Mouse (Mus musculus) myocyte (in vitro differentiated cells): ENCODE results near the gene Sugp2. TPM values are rescaled to one million over a fixed set of nuclear protein-coding genes. Genes with fewer than 3 reads are reported as not detected.

Experiments used
- H3K27me3 ChIP-seq: one replicate; pipeline ENCODE4 v1.6.1; 2011; ENCODE audit not compliant: control insufficient read depth, insufficient read depth, insufficient read length
- H3K36me3 ChIP-seq: one replicate; pipeline ENCODE4 v1.6.1; 2011; ENCODE audit not compliant: control insufficient read depth, insufficient read depth
- H3K4me2 ChIP-seq: one replicate; pipeline ENCODE4 v1.6.1; 2011; ENCODE audit warnings: low read depth, control low read depth
- H3K4me3 ChIP-seq: one replicate; pipeline ENCODE4 v1.5.1; 2011; ENCODE audit warnings: mild to moderate bottlenecking, control low read depth, moderate library complexity
- H3K79me2 ChIP-seq: one replicate; pipeline ENCODE4 v1.6.1; 2011; ENCODE audit not compliant: control insufficient read depth, insufficient read depth
- H3ac ChIP-seq: one replicate; pipeline ENCODE4 v1.6.1; 2011; ENCODE audit not compliant: control insufficient read depth, insufficient read length
- CEBPB ChIP-seq: IDR thresholded peaks from 2 replicates; pipeline ENCODE4 v1.6.1; 2011; ENCODE audit warnings: mild to moderate bottlenecking, moderate library complexity; ENCODE audit not compliant: poor library complexity, insufficient read depth, severe bottlenecking
- E2F4 ChIP-seq: IDR thresholded peaks from one replicate; pipeline ENCODE4 v1.6.1; 2011; ENCODE audit warnings: mild to moderate bottlenecking, control low read depth, moderate library complexity; ENCODE audit not compliant: insufficient read depth
- MAX ChIP-seq: IDR thresholded peaks from one replicate; pipeline ENCODE4 v1.6.1; 2011; ENCODE audit warnings: low read depth, mild to moderate bottlenecking, control low read depth
- MYOD1 ChIP-seq, 3 experiments: IDR thresholded peaks; one replicate each; pipeline ENCODE4 v1.6.1; 2011; ENCODE audit warnings: control low read depth in 2 of 3, low read depth in 2 of 3, mild to moderate bottlenecking in 2 of 3, moderate library complexity in 1 of 3; ENCODE audit not compliant: insufficient read length in 2 of 3, control insufficient read depth in 1 of 3
- MYOG ChIP-seq, 3 experiments: IDR thresholded peaks; one replicate each; pipeline ENCODE4 v1.6.1; 2011; ENCODE audit warnings: control low read depth in 2 of 3, low read depth in 2 of 3, mild to moderate bottlenecking in 2 of 3; ENCODE audit not compliant: insufficient read length in 2 of 3, control insufficient read depth in 1 of 3, insufficient read depth in 1 of 3
- POLR2A ChIP-seq: IDR thresholded peaks from one replicate; pipeline ENCODE4 v1.6.1; 2011; ENCODE audit warnings: low read depth, mild to moderate bottlenecking, control low read depth, moderate library complexity; ENCODE audit not compliant: insufficient read length
- POLR2AphosphoS2 ChIP-seq: IDR thresholded peaks from one replicate; pipeline ENCODE4 v1.6.1; 2011; ENCODE audit warnings: low read depth, control low read depth; ENCODE audit not compliant: insufficient read length
- REST ChIP-seq: IDR thresholded peaks from one replicate; pipeline ENCODE4 v1.6.1; 2011; ENCODE audit warnings: mild to moderate bottlenecking, control low read depth, moderate library complexity; ENCODE audit not compliant: insufficient read depth, insufficient read length
- SRF ChIP-seq: IDR thresholded peaks from one replicate; pipeline ENCODE4 v1.6.1; 2011; ENCODE audit warnings: low read depth; ENCODE audit not compliant: control insufficient read depth, insufficient read length
- TCF12 ChIP-seq: IDR thresholded peaks from one replicate; pipeline ENCODE4 v1.6.1; 2011; ENCODE audit warnings: mild to moderate bottlenecking, control low read depth; ENCODE audit not compliant: poor library complexity, insufficient read depth, severe bottlenecking
- TCF3 ChIP-seq: IDR thresholded peaks from one replicate; pipeline ENCODE4 v1.6.1; 2011; ENCODE audit warnings: low read depth, control low read depth; ENCODE audit not compliant: insufficient read length
- USF1 ChIP-seq: IDR thresholded peaks from one replicate; pipeline ENCODE4 v1.6.1; 2011; ENCODE audit warnings: low read depth, mild to moderate bottlenecking, control low read depth, moderate library complexity
- polyA plus RNA-seq: library from polyadenylated mRNA; unstranded; fragments of >200 nt; fragmentation: generic; extraction: Trizol; gene quantifications from one replicate; pipeline ENCODE4 v1.2.1, GENCODE M21; 2012; ENCODE audit warnings: missing spikeins

Sugp2 gene
- polyA plus RNA-seq, result 15.4 TPM

DNA sequence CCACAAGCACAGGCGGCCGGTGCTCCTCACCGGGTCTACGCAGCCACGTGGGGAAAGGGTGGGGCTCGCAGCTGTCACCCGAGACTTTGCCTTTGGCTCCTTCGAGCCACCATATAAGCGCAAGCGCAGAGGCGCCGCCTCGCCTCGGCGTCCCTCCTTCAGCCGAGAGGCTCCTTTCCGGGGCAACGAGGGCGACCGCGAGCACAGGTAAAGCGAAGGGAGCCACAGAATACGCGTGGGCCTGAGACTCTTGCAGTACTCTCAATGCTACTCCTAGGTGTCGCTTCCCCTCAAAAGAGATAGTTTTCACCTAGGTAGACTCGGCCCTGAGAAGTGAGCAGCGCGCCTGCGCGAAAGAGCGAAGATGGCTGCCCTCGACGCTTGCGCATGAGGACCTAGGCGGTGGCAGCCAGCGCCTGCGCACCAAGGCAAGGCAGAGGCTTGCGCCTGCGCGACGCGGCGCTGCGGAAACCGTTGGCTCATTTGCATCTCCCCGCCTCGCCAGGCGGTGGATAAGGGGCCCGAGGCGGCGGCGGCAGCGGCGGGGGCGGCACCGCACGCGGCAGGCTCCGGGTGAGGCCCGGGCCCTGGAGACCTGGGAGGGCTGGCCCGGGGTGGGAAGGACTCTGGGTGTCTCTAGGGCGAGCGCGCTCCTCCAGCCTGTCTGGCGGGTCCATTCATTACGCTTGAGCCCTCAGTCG lies at the start of gene Sugp2, which contains the start of gene Armc6:
Gene Sugp2, plus strand, starts transcription at position 147 of the 701 bp plus-strand sequence.
Gene Armc6, minus strand, starts transcription at position 387 of the 701 bp plus-strand sequence.
- TF ChIP-seq TCF12, result no peak
- no peak for TF ChIP-seq REST
- peak; percentile 35 for TF ChIP-seq MAX
- TF ChIP-seq TCF3, result no peak
- TF ChIP-seq MYOD1 (IDR thresholded peaks at IDR 0.05; ENCODE audit: control insufficient read depth in 1 of 3, insufficient read length in 2 of 3, low read depth in 2 of 3), result peak in 2 of 3 experiments; percentile 77 to 82
- peak; percentile 42 to 93 (median 59) for TF ChIP-seq MYOG (IDR thresholded peaks at IDR 0.05; ENCODE audit: control insufficient read depth in 1 of 3, insufficient read depth in 1 of 3, insufficient read length in 2 of 3, low read depth in 2 of 3)
- no peak for TF ChIP-seq SRF
- Histone ChIP-seq H3K4me2 (peak within 1 kb of the TSS; percentile 94), H3K4me3 (peak within 1 kb of the TSS; percentile 84), H3ac (peak within 1 kb of the TSS; percentile 16), H3K27me3 (no peaks in the 10 kb centered on the region), H3K79me2 (peaks cover 9% of the 10 kb centered on the region), H3K36me3 (no peaks in the 10 kb centered on the region)

DNA sequence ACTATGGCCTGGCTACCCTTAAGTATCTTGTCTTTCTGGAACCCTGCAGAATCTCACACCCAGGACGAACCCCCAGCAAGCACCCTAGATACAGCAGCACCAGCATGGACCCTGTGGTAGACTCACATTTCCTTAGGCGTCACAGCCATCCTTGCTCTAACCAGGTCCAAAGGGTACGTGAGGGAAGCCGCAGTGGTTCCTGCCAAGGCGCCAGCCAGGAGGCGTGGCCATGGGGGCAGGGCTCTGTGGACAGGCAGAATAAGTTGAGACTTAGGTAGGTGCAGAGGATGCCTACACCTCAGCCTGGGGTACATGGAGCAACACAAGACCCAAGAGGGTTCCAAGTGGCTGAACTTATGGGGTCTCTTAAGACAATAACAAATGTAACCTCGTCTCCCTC lies 45.3 kb upstream of the Sugp2 start:
- Histone ChIP-seq H3K79me2 (no peaks in the 10 kb centered on the region), H3K36me3 (no peaks in the 10 kb centered on the region), H3ac (no peak overlapping the region), H3K4me3 (no peak overlapping the region), H3K4me2 (no peak overlapping the region), H3K27me3 (no peaks in the 10 kb centered on the region)
- TF ChIP-seq TCF12 (no peak), MYOD1 (IDR thresholded peaks at IDR 0.05; ENCODE audit: control insufficient read depth in 1 of 3, insufficient read length in 2 of 3, low read depth in 2 of 3) (no peak), USF1 (no peak), TCF3 (no peak)

DNA sequence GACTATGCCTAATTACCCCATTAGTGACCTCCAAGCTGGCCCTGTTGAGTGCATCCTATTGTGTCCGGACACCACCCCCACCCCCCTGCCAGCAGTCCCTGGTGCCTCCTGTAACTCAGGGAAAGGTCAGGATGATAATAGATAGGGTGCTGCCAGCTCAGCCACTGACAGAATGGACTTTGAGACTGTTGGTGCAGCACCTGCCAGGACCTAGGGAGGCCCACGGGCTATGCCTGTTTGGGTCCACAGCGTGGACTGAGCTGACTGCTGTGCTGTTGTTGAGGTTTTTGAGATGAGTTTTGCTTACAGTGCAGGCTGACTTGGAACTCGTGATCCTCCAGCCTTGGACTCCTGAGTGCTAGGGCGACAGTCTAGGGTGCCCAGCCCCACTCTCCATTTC lies 40.8 kb upstream of the Sugp2 start:
- H3ac ChIP-seq, result no peak overlapping the region
- no peaks in the 10 kb centered on the region for H3K36me3 ChIP-seq
- no peak for TF ChIP-seq MYOD1 (IDR thresholded peaks at IDR 0.05; ENCODE audit: control insufficient read depth in 1 of 3, insufficient read length in 2 of 3, low read depth in 2 of 3)
- TF ChIP-seq USF1, result no peak
- TF ChIP-seq SRF, result no peak
- H3K27me3 ChIP-seq, result no peaks in the 10 kb centered on the region
- H3K4me2 ChIP-seq, result no peak overlapping the region
- no peaks in the 10 kb centered on the region for H3K79me2 ChIP-seq
- no peak overlapping the region for H3K4me3 ChIP-seq

DNA sequence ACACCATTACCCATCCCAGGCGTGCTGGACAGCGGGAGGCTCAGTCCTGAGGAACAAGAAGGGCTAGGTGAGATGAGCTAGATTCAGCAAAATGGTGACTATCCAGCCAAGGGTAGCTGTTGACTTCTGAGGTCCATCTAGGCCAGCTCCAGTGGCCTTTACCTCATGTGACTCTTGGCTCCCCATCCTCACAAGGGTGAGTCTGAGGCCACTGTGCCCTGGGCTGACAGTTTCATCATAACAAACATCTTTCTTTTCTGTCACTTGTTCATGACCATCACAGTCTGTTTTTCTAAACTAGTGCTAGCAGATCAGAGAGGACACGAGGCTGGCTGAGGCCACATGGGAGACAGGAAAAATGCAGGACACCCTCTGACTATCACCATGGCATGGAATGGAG lies 39.8 kb upstream of the Sugp2 start:
- H3K79me2 ChIP-seq, result no peaks in the 10 kb centered on the region
- H3ac ChIP-seq, result no peak overlapping the region
- H3K36me3 ChIP-seq, result no peaks in the 10 kb centered on the region
- H3K27me3 ChIP-seq, result no peaks in the 10 kb centered on the region
- TF ChIP-seq TCF12, result no peak
- TF ChIP-seq REST, result no peak
- no peak for TF ChIP-seq E2F4
- no peak for TF ChIP-seq MAX
- no peak for TF ChIP-seq POLR2A
- TF ChIP-seq CEBPB, result no peak
- TF ChIP-seq TCF3, result no peak
- TF ChIP-seq MYOD1 (IDR thresholded peaks at IDR 0.05; ENCODE audit: control insufficient read depth in 1 of 3, insufficient read length in 2 of 3, low read depth in 2 of 3), result no peak
- TF ChIP-seq SRF, result no peak
- TF ChIP-seq USF1, result no peak
- TF ChIP-seq POLR2AphosphoS2, result no peak
- TF ChIP-seq MYOG (IDR thresholded peaks at IDR 0.05; ENCODE audit: control insufficient read depth in 1 of 3, insufficient read depth in 1 of 3, insufficient read length in 2 of 3, low read depth in 2 of 3), result no peak
- no peak overlapping the region for H3K4me3 ChIP-seq
- no peak overlapping the region for H3K4me2 ChIP-seq

DNA sequence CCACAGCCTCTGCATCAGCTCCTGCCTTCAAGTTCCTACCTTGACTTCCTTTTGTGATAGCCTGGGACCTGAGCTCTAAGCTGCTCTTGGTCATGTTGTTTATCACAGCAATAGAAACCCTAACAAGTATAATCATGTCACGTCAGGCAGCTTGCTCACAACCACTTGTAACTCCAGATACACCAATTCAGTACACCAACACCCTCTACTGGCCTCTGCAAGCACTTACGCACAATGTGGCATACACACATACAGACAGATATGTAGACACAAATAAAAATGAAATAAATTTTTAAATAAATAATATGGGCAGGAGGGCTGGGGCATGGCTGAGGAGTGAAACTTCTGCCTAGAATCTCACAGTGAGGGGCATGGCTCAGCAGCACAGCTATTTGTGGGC lies 38.3 kb upstream of the Sugp2 start:
- no peak for TF ChIP-seq MYOD1 (IDR thresholded peaks at IDR 0.05; ENCODE audit: control insufficient read depth in 1 of 3, insufficient read length in 2 of 3, low read depth in 2 of 3)
- Histone ChIP-seq H3K27me3 (no peaks in the 10 kb centered on the region), H3K36me3 (no peaks in the 10 kb centered on the region), H3K4me3 (no peak overlapping the region), H3ac (no peak overlapping the region), H3K79me2 (no peaks in the 10 kb centered on the region), H3K4me2 (no peak overlapping the region)
